Comparison of ENCODE assay signal across 28 mouse cellular contexts in genomic region chr14:74495504-74495903, GRCm38 (mm10).
"Had no signal": no experiment of that assay in that cellular context is flagged by ENCODE, and none has a peak within 500 bp of the region (broad histone marks: within the 10 kb centered on the region; RNA-seq: fewer than 3 reads in every experiment).

No protein-coding gene starts in this region.

- H3K36me3 ChIP-seq: heart, embryonic 13.5 days; heart, embryonic 15.5 days; hindbrain, embryonic 13.5 days; hindbrain, embryonic 15.5 days; kidney, embryonic 15.5 days; limb, embryonic 10.5 days; limb, embryonic 12.5 days; liver, embryonic 13.5 days; liver, embryonic 15.5 days had no signal

- H3K4me1 ChIP-seq: heart, embryonic 13.5 days; heart, embryonic 15.5 days; hindbrain, embryonic 13.5 days; hindbrain, embryonic 15.5 days; kidney, embryonic 15.5 days; limb, embryonic 10.5 days; limb, embryonic 12.5 days; liver, embryonic 13.5 days; liver, embryonic 15.5 days had no signal

- ATAC-seq: hindbrain, postnatal 0 days; intestine, embryonic 16.5 days had no signal

- H3K27me3 ChIP-seq: heart, embryonic 13.5 days; heart, embryonic 15.5 days; hindbrain, embryonic 13.5 days; hindbrain, embryonic 15.5 days; kidney, embryonic 15.5 days; limb, embryonic 12.5 days; liver, embryonic 13.5 days; liver, embryonic 15.5 days had no signal

- H3K9ac ChIP-seq: heart, embryonic 13.5 days; heart, embryonic 15.5 days; hindbrain, embryonic 13.5 days; hindbrain, embryonic 15.5 days; kidney, embryonic 15.5 days; limb, embryonic 12.5 days; liver, embryonic 13.5 days; liver, embryonic 15.5 days had no signal

- H3K9me3 ChIP-seq: heart, embryonic 13.5 days; heart, embryonic 15.5 days; hindbrain, embryonic 13.5 days; hindbrain, embryonic 15.5 days; kidney, embryonic 15.5 days; limb, embryonic 10.5 days; limb, embryonic 12.5 days; liver, embryonic 13.5 days; liver, embryonic 15.5 days had no signal

- DNase-seq: gastrocnemius, postnatal 14 days; gastrocnemius, postnatal 36 days; heart, adult 11 months; heart, adult 2 months; heart, postnatal 14 days; heart, postnatal 36 days; kidney, adult 11 months; kidney, adult 2 months; kidney, adult 9 months; kidney, postnatal 14 days; kidney, postnatal 36 days; layer of hippocampus, adult 9-11 months; liver; liver, embryonic 13.5 days had no signal

- H3K27ac ChIP-seq: heart, adult 2 months; heart, embryonic 13.5 days; heart, embryonic 15.5 days; hindbrain, embryonic 13.5 days; hindbrain, embryonic 15.5 days; hindbrain, postnatal 0 days; kidney, embryonic 15.5 days; kidney, postnatal 0 days; left cerebral cortex, adult 2 months; limb, embryonic 10.5 days; limb, embryonic 12.5 days; liver, embryonic 13.5 days; liver, embryonic 15.5 days had no signal

- H3K4me3 ChIP-seq: heart, adult 2 months; heart, embryonic 13.5 days; heart, embryonic 15.5 days; hindbrain, embryonic 13.5 days; hindbrain, embryonic 15.5 days; kidney, embryonic 15.5 days; left cerebral cortex, adult 2 months; limb, embryonic 10.5 days; limb, embryonic 12.5 days; liver, embryonic 13.5 days; liver, embryonic 15.5 days had no signal

- H3K4me2 ChIP-seq: heart, embryonic 11.5 days; heart, embryonic 13.5 days; heart, embryonic 15.5 days; hindbrain, embryonic 13.5 days; hindbrain, embryonic 15.5 days; kidney, embryonic 15.5 days; limb, embryonic 12.5 days; liver, embryonic 11.5 days; liver, embryonic 13.5 days; liver, embryonic 15.5 days had no signal
